Mouse (Mus musculus) T-helper 17 cell (primary cell): ENCODE results near the gene Tspan9.

ENCODE experiments used
- in situ Hi-C, 2 experiments: fragments of 300-600 bp; cut with MboI, MseI; formaldehyde crosslinking; loops; 1 replicate in 1 of 2; 2 replicates in 1 of 2; pipeline ENCODE4 v1.15.1; 2025; ENCODE audit warnings: high pct_unique_total_duplicates in 2 of 2

Gene Tspan9

DNA sequence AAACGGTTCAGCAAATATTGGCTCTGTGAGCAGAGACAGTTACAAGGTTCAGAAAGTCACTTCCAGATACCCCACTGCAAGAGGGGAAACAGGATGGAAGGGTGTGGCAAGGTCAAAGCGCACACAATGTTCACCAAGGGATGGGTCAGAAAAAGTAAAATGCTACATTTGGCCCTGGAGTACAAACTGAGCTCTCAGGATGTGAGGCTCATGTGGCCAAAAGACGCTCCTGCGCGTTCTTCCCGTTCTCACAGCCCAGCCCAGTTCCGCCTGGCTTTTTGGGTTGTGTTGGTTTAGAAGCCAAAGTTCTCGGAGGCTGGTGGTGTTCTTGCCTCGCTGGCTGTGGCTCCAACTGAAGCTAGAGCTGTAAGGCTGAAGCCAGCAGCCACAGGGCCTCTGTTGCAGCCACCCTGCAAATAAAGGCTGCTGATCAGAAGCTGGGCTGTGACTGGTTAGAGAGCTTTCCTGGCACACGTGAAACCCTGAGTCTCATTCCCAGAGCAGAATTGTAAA, 9.7 kb downstream of the Tspan9 start:
- in situ Hi-C loops = no loop called here

DNA sequence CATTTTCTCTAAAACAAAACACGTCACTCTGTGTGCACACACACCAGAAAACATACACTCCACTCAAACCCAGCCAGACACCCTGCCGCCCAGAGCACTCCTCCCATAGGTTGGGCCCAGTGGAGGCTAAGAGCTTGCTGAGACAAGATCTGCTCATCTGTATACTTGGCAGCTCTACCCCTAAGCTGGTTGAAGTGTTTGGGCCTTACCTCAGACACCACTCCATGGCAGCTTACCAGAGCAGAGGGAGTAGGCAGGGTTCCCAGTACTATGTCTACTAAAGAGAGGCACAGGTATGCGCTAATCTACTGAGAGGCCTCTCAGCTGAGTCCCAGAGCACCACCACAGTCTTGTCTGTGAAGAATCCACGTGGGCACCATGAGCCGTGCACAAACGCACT, 10.8 kb downstream of the Tspan9 start:
- in situ Hi-C loops = no loop called here

DNA sequence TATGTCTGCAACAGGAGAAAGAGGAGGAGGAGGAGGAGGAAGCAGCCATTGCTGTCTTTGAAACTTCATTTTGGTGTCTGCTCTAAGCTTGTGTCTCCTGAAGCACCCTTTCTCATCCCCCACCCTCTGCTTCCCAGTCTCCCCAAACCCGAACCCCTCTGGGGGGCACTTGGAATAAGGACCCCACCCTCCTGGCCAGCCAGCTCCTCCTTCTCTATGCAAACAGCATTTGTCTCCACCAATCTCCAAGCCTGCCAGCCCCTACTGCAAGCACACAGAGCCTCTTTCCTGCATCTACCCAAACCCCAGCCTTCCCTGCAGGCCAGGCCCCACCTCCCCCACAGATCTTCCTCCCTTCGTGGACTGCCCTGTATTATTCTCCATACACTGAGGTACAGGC, 12.0 kb downstream of the Tspan9 start:
- in situ Hi-C loops = no loop called here

DNA sequence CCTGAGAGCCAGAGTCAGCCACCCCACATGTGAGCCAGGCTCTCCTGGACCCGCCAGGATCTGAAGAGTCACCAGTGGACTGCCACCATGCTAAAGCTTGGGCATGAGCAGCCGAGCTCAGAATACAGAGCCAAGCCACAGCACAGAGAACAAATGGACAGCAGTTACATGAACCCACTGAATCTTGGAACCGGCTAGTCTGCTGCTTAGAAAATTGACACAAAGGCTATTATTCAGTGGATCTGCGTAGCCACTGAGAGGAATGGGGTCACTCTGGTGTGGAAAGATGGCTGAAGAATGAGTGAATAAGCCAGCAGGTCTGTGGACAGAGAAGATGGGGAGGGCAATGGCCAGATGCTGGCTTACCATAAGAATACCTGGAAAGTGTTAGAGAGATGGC, 12.7 kb downstream of the Tspan9 start:
- in situ Hi-C loops = no loop called here

DNA sequence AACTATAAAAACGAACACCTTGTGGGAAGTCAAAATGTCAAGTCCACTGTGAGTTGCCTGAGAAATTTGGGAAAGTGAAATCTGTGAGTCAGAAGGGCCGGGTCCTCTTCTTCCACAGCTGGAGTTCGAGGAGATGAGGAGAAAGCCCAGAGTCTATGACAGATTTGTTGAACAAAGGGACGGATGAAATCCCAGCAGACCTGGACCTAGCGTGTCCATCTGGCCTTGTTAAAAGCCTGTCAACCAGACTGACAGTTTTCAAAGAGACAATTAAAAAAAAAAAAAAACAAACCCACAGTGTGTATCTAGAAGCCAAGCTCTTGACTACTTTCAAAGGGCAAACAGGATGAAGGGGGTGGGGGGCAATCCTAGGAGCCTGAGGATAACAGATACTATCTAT, 14.0 kb downstream of the Tspan9 start:
- in situ Hi-C loops = no loop called here

DNA sequence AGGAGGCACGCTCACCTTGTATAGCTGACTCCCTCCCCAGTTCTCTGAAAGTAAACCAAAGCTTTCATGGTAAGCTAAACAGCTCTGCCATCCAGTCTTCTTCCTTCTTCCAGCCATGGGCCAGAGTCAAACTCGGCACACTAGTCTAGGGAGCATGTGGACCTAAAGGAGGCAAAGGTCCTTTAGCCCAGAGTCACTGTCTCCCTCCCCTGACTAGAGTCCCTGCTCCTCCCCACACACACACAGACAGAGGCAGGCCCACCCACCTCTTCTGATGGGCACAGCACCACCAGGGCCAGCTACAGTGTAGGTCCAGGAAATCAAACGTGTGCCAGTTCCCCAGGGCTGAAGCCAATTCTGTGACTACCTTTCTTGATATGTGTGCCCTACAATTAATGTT, 16.1 kb downstream of the Tspan9 start:
- in situ Hi-C loops = no loop called here

DNA sequence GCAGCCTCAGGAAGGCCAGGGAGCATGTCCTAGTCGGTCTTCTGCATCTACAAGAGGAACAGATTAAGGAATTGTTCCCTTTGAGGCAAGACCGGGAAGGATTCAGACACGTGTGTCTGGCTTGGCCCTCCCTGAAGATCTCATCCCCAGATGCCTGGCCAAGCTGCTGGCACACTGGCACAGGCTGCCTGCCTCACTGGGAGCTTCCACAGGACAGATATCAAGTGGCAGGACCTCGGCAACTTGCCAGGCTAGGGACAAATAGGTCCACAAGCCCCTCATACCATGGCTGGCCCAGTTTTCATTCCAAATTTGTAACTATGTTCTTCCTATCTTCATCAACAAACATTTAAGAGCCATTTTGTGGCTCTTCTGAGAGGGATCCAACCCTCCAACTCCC, 16.5 kb downstream of the Tspan9 start:
- in situ Hi-C loops = no loop called here

DNA sequence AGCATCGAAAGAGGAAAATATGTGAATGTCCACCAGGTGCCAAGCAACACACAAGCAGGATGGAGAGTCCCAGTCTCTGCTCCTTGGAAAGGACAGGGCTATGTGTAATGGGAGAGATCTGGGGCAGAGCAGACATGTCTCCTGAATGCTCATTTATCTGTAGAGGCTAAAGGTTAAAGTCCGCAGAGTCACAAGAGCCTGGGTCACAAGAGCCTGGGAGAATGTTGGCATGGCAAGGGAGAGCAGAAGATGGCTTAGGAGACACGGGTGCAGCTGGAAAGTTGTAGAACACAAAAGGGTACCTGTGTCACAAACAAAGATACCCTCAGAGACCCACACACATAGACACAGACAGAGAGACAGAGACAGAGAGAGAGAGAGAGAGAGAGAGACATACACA, 17.9 kb downstream of the Tspan9 start:
- in situ Hi-C loops = no loop called here

DNA sequence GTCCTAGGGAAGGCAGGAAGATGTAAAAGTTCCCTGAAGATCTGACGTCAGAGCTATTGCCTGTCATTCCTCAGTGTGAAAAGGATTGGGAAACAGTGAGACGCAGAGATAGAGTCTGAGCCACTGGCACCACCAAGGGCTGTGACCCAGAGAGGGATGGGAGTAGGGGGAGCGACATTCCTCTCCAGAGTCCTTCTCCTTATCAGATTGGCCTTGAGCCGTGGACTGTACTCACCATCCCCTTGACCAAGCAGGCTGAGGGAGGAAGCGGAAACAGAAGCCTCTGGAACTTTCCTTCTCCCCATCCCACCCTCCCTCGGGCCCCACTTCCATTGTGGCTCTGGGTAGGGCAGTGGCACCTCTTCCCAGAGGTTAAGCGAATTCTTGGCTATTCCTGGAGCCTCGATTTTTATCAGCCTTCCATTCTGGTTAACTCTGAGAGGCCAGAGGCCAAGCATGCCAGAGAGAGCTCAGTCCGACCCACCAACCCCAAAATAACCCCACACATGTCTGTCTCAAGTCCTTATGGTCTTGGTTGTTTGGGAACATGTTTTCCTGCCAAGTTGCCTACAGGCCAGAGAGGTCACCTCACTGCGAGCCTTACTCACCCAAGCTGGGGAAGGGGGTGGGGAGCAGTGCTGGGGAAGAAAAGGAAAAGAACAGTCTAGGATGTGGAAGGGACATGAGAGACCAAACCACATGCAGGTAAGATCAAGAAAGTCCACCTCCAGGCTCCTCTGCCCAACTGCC, 19.0 kb downstream of the Tspan9 start:
- in situ Hi-C loops = no loop called here

DNA sequence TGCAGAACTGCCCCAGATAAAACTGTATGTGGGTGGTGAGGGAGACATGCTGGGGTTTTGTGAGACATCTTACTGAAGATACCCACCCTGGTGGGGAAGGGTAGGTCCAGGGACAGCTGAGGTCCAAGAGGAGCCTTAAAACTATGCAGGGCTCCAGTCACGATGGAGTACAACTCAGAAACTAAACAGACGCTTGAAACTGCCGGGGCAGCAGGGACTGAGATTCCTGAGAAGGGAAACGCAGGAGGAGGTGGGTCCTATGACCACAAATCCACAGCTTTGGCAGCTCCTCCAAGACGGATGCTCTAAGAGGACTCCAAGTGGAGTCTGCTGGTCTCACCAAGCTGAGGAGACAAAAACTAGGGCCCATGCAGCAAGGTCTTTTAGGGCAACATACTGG, 21.3 kb downstream of the Tspan9 start:
- in situ Hi-C loops = no loop called here

DNA sequence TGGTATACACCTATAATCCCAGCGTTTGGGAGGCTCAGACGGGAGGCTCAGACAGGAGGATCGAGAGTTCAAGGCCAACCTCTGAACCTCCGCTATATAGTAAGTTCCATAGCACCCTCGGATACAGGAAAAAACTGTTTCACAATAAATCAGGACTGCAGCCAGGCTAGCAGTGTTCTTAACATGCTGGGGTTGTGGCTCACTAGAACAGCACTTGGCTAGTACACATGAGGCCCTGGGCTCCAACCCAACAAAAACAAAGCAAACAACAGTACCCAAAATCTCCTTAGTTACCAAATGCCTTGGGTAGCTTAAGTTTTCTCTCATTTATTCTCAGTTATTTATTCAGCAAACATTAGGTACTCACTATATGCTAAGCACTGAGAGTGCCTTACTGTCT, 21.7 kb downstream of the Tspan9 start:
- in situ Hi-C loops = no loop called here

DNA sequence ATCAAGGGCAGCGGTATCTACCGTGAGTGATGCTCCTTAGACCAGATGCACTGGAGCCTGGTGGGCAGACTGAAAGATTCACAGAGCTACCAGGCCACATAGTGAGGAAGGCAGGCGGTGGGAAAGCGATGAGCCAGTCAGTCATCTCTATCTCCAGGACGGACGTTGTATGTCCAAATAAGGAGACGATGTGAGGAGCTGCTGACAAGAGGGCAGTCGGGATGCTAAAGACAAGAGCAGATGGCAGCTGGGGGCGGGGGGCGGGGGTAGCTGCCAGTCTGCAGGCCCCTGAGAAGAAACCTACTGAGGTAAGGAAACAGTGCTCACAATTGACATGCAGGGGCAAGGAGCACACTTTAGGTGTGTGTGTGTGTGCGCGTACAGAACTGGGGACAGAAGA, 22.6 kb downstream of the Tspan9 start:
- in situ Hi-C loops = no loop called here

DNA sequence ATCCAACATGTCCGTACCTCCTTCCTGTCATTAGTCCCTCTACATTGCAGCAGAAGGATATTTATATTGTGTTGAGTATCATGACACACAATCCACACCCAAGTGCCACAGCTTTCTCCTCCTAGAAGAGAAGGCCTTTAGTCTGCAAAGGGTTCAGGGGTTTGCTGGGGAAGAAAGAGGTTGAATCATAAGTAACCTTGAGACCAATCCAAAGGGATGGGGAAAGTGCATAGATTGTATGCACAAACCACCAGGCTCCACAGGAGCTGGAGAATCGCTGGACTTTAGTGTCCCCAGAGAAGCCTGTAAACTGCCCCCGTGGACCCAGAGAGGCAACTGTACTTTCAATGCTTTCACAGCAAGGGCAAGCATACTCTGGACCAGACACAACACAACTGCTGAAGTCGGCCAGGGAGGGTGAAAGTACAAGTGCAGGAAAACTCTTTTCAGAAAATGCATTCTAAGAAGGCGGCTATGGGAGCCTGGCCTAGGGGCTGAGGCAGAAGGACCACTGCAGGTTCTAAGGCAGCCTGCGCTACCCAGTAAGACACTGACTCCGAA, 24.6 kb downstream of the Tspan9 start:
- in situ Hi-C loops = no loop called here

DNA sequence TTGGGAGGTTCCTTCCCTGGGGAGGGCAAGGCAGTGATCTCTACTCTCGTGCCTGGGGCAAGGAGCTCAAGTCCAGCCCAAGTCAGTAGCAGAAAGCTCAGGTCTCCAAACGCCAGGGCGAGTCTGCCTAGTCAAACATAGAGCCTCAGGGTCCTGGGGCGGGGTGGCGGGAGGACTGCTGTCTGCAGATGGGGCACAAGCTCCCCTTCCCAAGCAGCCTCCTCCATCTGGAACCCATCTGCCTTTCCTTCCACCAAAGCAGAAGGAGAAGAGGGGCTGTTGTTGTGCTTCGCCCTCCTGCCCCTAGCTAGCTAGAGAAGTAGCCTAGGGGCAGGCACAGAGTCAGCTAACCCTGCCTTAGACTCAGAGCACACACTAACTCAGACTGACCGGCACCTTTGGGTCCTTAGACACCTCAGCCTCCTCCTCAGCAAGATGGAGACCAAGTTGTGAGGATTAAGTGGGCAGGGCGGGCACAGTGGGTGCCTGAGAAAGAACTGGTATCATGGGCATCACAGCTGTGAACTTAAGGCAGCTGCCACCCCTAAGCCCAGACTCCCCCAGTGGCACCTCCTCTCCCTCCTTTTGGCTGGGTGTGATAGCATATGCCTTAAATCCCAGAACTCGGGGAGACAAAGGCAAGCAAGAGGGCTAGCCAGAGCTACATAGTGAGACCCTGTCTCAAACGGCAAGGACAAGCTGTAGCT, 26.4 kb downstream of the Tspan9 start:
- in situ Hi-C loops = no loop called here

DNA sequence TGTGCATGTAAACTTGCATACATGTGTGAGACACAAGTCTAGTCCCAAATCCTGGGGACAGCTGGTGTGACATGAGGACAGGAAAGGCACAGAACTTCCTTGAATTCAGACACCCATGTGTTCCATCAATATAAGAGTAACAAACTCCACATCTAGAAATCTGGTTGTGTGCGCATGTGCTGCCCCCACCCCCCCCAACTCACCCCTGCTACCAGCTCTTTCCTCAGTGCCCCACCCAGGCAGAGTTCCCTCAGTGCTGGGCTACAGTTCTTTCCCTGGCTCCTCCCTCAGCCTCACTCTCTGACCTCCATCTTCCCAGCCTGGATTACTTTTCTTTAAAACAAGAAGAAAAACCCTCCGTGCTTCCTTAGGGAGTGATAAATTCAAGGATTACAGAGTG, 27.1 kb downstream of the Tspan9 start:
- in situ Hi-C loops = no loop called here

DNA sequence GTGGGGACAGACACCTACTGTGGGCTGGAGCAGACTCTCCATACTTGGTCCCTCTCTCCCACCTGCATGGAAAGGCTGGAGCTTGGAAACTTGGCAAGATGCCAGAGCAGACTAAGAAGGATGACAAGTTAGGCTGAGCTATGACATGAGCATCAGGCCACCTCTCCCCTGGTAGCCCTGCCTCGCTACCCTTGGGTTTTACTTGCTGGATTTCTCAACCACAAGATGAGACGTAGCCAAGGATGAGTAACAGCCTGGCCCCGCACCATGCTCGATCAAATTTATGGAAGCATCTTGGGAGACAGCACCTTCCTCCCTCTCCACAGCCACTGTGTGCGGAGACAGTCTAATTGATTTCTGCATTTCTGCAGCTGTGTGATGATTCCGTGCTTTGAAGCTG, 28.3 kb downstream of the Tspan9 start:
- in situ Hi-C loops = no loop called here

DNA sequence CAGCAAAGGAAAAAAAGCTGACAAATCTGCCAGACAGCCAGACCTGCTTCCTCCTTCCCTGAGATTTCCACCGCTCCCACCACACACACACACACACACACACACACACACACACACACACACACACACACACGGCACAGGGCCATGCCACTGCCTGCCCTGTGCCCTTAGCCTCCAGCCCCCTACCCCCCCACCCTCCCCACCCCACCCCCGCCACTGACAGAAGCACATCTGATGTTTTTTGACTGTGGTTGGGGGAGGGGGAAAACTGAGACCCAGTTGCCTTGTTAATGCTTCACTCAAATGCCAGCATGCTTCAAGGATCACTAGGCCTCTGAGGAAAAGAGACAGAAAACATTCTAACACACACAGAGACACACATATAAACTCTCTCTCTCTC, 30.8 kb downstream of the Tspan9 start:
- in situ Hi-C loops = no loop called here

DNA sequence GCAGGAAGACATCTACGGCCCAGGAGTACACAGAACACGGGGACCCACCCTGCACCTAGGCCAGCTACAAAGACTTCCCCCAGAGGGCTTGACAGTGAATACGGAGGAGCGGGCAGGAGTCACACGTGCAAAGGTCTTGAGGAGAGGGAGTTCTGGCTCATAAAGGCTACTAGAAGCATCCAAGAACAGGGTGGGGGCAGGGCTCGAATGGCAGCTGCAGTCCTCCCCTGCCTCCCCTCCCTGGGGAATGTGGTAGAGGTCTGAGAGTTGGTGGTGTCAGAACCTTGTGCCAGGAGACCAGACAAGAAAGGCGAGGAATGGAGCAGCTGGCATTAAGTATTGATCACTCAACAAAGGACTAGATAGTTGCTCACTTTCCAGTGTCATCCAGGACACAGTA, 31.6 kb downstream of the Tspan9 start:
- in situ Hi-C loops = no loop called here

DNA sequence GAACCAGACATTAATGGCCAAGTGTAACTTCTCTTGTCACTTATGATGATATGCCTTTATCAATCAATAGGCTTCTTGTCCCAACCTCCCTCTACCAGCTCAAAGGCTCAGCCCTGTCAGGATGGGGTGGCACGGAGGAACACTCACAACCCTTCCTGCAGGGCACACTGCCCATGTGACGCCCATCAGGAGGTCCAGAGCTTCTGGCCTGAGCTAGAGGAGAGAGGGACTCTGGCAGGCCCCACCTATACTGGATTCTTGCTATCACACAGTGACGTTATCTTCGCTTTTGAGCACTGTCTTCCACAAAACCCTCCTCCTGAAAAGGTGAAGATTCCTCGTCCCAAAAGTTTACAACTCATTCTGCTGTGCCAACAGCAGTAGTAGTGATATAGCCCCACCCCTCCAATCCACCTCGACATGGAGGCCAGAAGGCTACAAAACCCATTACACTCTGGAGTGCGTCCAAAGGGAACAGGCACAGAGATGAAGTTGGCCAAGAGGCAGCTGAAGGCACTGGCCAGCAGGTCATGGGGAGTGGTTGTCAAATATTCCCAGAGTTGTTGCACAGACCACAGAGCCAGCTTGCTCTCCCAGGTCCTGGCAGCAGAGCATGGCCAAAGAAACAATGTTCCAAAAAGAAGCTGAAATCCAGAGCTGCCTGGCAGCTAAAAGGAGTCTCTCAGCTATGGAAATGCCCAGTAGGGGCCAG, 34.9 kb downstream of the Tspan9 start:
- in situ Hi-C loops = no loop called here

DNA sequence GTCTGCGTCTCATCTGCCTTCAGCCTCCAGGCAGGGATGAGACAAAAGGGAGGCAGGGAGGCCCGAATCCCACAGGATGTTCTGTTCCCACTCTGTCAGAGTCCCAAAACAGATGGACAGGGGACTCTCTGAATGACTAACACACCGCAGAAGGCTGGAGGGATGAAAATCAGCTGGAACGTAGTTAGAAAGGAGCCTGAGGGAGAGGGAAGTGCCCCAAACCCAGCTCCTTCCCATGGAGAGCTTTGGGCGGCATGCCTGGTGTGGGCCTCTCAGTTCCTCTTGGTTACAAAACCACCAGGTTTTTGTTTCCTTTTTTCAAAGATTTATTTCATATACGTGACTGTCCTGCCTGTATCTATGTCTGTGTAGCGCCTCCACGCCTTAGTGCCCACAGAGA, 35.7 kb downstream of the Tspan9 start:
- in situ Hi-C loops = no loop called here

DNA sequence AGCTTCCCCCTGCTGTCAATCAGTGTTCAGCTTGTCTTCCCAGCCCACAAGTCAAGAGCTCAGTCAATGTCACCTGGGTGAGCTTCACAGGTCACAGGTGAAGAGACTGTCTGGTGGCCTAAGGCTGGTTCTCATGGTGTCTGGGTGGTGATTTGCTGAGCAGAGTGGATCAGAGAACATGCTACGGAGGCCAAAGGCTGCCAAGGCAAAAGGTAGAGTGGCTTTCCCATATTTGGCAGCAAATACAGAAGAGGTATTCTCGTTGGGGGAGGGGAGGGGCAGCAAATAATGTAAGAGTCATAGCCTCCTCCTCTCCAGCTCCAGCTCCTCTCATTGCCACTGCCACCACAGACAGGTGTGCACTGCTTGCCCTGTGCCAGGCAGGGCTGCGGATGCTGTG, 37.2 kb downstream of the Tspan9 start:
- in situ Hi-C loops = no loop called here

DNA sequence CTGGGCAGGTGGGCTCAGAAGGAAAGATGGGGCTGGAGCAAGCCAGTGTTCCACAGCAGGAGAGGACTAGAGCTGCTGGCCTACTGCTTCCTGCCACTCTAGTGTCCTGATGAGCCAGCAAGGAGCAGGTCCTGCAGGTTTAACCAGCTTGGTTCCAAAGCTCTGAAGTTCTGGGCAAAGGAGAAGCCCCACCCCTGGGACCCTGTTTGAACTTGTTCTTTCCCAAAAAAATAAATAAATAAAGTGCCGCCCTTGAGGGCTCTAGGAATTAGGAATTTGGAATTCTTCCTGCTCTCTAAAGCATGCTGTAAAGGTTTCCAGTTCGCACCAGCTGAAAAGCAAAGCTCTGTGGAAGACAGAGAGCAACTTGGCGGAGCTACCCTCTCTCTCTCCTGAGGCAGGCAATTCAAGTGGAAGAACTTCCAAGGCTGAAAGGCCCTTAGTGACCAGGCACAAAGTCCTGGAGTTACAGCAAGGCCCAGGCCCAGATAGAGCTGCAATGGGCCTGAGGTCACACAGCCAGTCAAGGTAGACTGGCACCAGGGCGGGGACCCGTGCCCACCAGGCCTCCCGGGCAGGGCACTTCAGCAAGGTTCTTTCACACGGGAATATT, 38.6 kb downstream of the Tspan9 start:
- in situ Hi-C loops = no loop called here
